In genomic region chr6:99764916-99765315, GRCm38 (mm10) we compare ENCODE assay signal across 29 mouse cellular contexts. TPM values are rescaled to one million over a fixed set of nuclear protein-coding genes. Genes with fewer than 3 reads are reported as not detected.
DNase-seq lines count a peak whose midpoint lies in the region; ATAC-seq and TF ChIP-seq lines count a peak whose summit lies in the region.
"Had no signal": no experiment of that assay in that cellular context is flagged by ENCODE, and none has a peak within 500 bp of the region (broad histone marks: within the 10 kb centered on the region; RNA-seq: fewer than 3 reads in every experiment).

No protein-coding gene starts in this region.

- no peak overlapping the region for H3K4me2 ChIP-seq in liver, embryonic 11.5 days
- H3K4me2 ChIP-seq: embryonic facial prominence, embryonic 12.5 days; embryonic facial prominence, embryonic 15.5 days; forebrain, embryonic 12.5 days; forebrain, embryonic 15.5 days; heart, embryonic 13.5 days; hindbrain, embryonic 12.5 days; hindbrain, embryonic 15.5 days had no signal

- ATAC-seq in liver, embryonic 11.5 days (replicated peaks; ENCODE audit: low FRiP score), result no peak
- ATAC-seq: forebrain, embryonic 15.5 days; intestine, postnatal 0 days had no signal

- no peaks in the 10 kb centered on the region for H3K36me3 ChIP-seq in liver, adult 2 months (ENCODE audit: control insufficient read depth, insufficient read depth, low read length)
- no peaks in the 10 kb centered on the region for H3K36me3 ChIP-seq in liver, embryonic 11.5 days (ENCODE audit: control insufficient read depth, insufficient read depth, low read length)
- H3K36me3 ChIP-seq: embryonic facial prominence, embryonic 12.5 days; embryonic facial prominence, embryonic 15.5 days; forebrain, embryonic 12.5 days; forebrain, embryonic 15.5 days; heart, embryonic 10.5 days; heart, embryonic 13.5 days; hindbrain, embryonic 12.5 days; hindbrain, embryonic 15.5 days had no signal

- 0 out of 2 replicates have a peak, but pooled peaks cover 4% of the 10 kb centered on the region for H3K27me3 ChIP-seq in liver, adult 2 months (ENCODE audit: control insufficient read depth, insufficient read depth, low read length)
- H3K27me3 ChIP-seq in liver, embryonic 11.5 days (replicated peaks; ENCODE audit: control insufficient read depth, insufficient read depth, low read length), result no peaks in the 10 kb centered on the region; the same call in 1 of the 2 replicates
- H3K27me3 ChIP-seq: embryonic facial prominence, embryonic 12.5 days; embryonic facial prominence, embryonic 15.5 days; forebrain, embryonic 12.5 days; forebrain, embryonic 15.5 days; hindbrain, embryonic 12.5 days; hindbrain, embryonic 15.5 days had no signal

- H3K27ac ChIP-seq in liver, adult 2 months (replicated peaks; ENCODE audit: insufficient read depth, low read depth, low read length), result no peak overlapping the region
- H3K27ac ChIP-seq in liver, embryonic 11.5 days (ENCODE audit: low read depth, low read length), result no peak overlapping the region
- H3K27ac ChIP-seq: embryonic facial prominence, embryonic 12.5 days; embryonic facial prominence, embryonic 15.5 days; forebrain, embryonic 12.5 days; forebrain, embryonic 15.5 days; heart, adult 2 months; heart, embryonic 10.5 days; heart, embryonic 13.5 days; hindbrain, embryonic 12.5 days; hindbrain, embryonic 15.5 days had no signal

- no peaks in the 10 kb centered on the region for H3K79me2 ChIP-seq in liver, adult 2 months (ENCODE audit: control insufficient read depth, insufficient read depth, low read length)

- H3K9me3 ChIP-seq in liver, embryonic 11.5 days (ENCODE audit: control insufficient read depth, low read length), result no peaks in the 10 kb centered on the region
- H3K9me3 ChIP-seq: embryonic facial prominence, embryonic 12.5 days; embryonic facial prominence, embryonic 15.5 days; forebrain, embryonic 12.5 days; forebrain, embryonic 15.5 days; heart, embryonic 10.5 days; heart, embryonic 13.5 days; hindbrain, embryonic 12.5 days; hindbrain, embryonic 15.5 days had no signal

- H3K9ac ChIP-seq in liver, adult 2 months (ENCODE audit: low read depth, low read length), result no peak overlapping the region
- no peak overlapping the region for H3K9ac ChIP-seq in liver, embryonic 11.5 days (ENCODE audit: low read depth, low read length)
- H3K9ac ChIP-seq: embryonic facial prominence, embryonic 12.5 days; embryonic facial prominence, embryonic 15.5 days; forebrain, embryonic 12.5 days; forebrain, embryonic 15.5 days; heart, embryonic 13.5 days; hindbrain, embryonic 12.5 days; hindbrain, embryonic 15.5 days had no signal

- peak; percentile 10 for DNase-seq in liver, adult 2 months (ENCODE audit: extremely low read depth, low read depth, low spot score)
- no peak for DNase-seq in liver, embryonic 11.5 days (ENCODE audit: low spot score)
- peak; percentile 25 for DNase-seq in Muller cell, postnatal 12 days (ENCODE audit: inconsistent ontology term)
- peak; percentile 16 for DNase-seq in adipocyte (ENCODE audit: low spot score)
- no peak for DNase-seq in layer of hippocampus, postnatal 14 days (ENCODE audit: low spot score in 2 of 2)
- no peak for DNase-seq in layer of hippocampus, postnatal 10 days (ENCODE audit: low spot score in 2 of 2)
- DNase-seq: adrenal gland, adult 8-10 months; adrenal gland, postnatal 25 days; cerebellum, adult 18-20 months; cerebellum, adult 9-10 months; cerebellum, postnatal 14 days; gastrocnemius, postnatal 25 days; heart, adult 2 months; heart, postnatal 14 days had no signal

- 66% methylated on average over 3 of the region's 3 CpGs for WGBS in liver, adult 2 months
- WGBS in liver, embryonic 11.5 days, result 76% methylated on average over 3 of the region's 3 CpGs

- H3K4me1 ChIP-seq in liver, adult 2 months (ENCODE audit: control insufficient read depth, insufficient read depth, low read length), result no peaks in the 10 kb centered on the region
- H3K4me1 ChIP-seq in liver, embryonic 11.5 days (replicated peaks; ENCODE audit: control insufficient read depth, insufficient read depth, low read length), result no peaks in the 10 kb centered on the region
- H3K4me1 ChIP-seq: embryonic facial prominence, embryonic 12.5 days; embryonic facial prominence, embryonic 15.5 days; heart, embryonic 10.5 days; heart, embryonic 13.5 days had no signal

- H3K4me3 ChIP-seq in liver, adult 2 months (ENCODE audit: insufficient read depth, low read depth, low read length), result no peak overlapping the region
- no peak overlapping the region for H3K4me3 ChIP-seq in liver, embryonic 11.5 days (ENCODE audit: low read depth, low read length)
- H3K4me3 ChIP-seq: embryonic facial prominence, embryonic 12.5 days; embryonic facial prominence, embryonic 15.5 days; forebrain, embryonic 12.5 days; forebrain, embryonic 15.5 days; heart, adult 2 months; heart, embryonic 10.5 days; heart, embryonic 13.5 days; hindbrain, embryonic 12.5 days; hindbrain, embryonic 15.5 days had no signal

- no peak for TF ChIP-seq CTCF in liver, adult 2 months (IDR thresholded peaks at IDR 0.05; ENCODE audit: low read depth, low read length)

- TF ChIP-seq POLR2A in liver, adult 2 months (IDR thresholded peaks at IDR 0.05; ENCODE audit: extremely low read depth, insufficient read depth, low read length), result no peak

RNA-seq across cellular contexts. Expression of gene Prok2, which starts 38.7 kb away (rescaled TPM):
- not detected in 2 replicates for total RNA-seq in liver, adult 2 months (2014; rRNA removed)
- polyA plus RNA-seq in liver, adult 2 months (2012; rRNA removed), result not detected in 2 replicates
- not detected in 2 replicates for polyA plus RNA-seq in liver, embryonic 11.5 days (2014; fragmentation: Nextera tagmentation; extraction: Ambion mirVana)
- total RNA-seq in layer of hippocampus, postnatal 14 days (2021), result 1 to 10 TPM; 1.0 to 1.3 TPM
- 1 to 10 TPM; 1.6 to 1.8 TPM for total RNA-seq in layer of hippocampus, postnatal 10 days (2021)
- total RNA-seq: adrenal gland, adult 8-10 months; adrenal gland, postnatal 25 days; ES-E14; gastrocnemius, adult 8-10 months; gastrocnemius, postnatal 25 days; heart, adult 2 months; heart, postnatal 14 days; hematopoietic stem cell, adult 5-6 weeks had no signal
- polyA plus RNA-seq: gonadal fat pad, adult 2 months; heart, adult 2 months; heart, embryonic 13.5 days; heart, embryonic 16.5 days; intestine, embryonic 14.5 days; intestine, postnatal 0 days had no signal

Comparison
In these comparisons a context has a peak if more than half of its experiments do, and no peak if none do; other contexts are left out.
1. DNase-seq: peak in liver, adult 2 months (single experiment), Muller cell, postnatal 12 days (single experiment) and adipocyte (single experiment); none in liver, embryonic 11.5 days (single experiment), layer of hippocampus, postnatal 14 days (0 of 2) and layer of hippocampus, postnatal 10 days (0 of 2).